Mouse (Mus musculus) hindbrain, embryonic 16.5 days (tissue): Measurements from ENCODE around the gene Olfr1328. TPM values are rescaled to one million over a fixed set of nuclear protein-coding genes. Genes with fewer than 3 reads are reported as not detected.
"Not testable (repeated sequence)": the region's sequence is repeated elsewhere in the genome, so short reads cannot be mapped to it uniquely, and the experiment has no call there.

Source experiments
- ATAC-seq: fragments of 200-750 bp; cut with Nextera tagmentation; 2 replicates; pipeline ENCODE4 v1.8.0; 2017; ENCODE audit warnings: moderate TSS enrichment, moderate library complexity
- H3K27ac ChIP-seq: fragments of 300-500 bp; sonication (generic); 2 replicates; pipeline ENCODE4 v1.5.1; 2014; ENCODE audit warnings: low read depth, mild to moderate bottlenecking, control low read depth, low read length, moderate library complexity
- H3K27me3 ChIP-seq: fragments of 300-500 bp; sonication (generic); replicated peaks from 2 replicates; pipeline ENCODE4 v1.6.1; 2014; ENCODE audit warnings: low read length; ENCODE audit not compliant: control insufficient read depth, insufficient read depth
- H3K36me3 ChIP-seq: fragments of 300-500 bp; sonication (generic); 2 replicates; pipeline ENCODE4 v1.6.1; 2014; ENCODE audit warnings: mild to moderate bottlenecking, low read length, moderate library complexity, mixed read lengths; ENCODE audit not compliant: control insufficient read depth, insufficient read depth
- H3K4me1 ChIP-seq: fragments of 300-500 bp; sonication (generic); 2 replicates; pipeline ENCODE4 v1.6.1; 2014; ENCODE audit warnings: low read depth, low read length; ENCODE audit not compliant: control insufficient read depth, insufficient read depth
- H3K4me2 ChIP-seq: fragments of 300-500 bp; sonication (generic); 2 replicates; pipeline ENCODE4 v1.6.1; 2014; ENCODE audit warnings: mild to moderate bottlenecking, low read length, control low read depth, moderate library complexity
- H3K4me3 ChIP-seq: fragments of 300-500 bp; sonication (generic); 2 replicates; pipeline ENCODE4 v1.5.1; 2014; ENCODE audit warnings: mild to moderate bottlenecking, low read length, control low read depth, moderate library complexity
- H3K9ac ChIP-seq: fragments of 300-500 bp; sonication (generic); 2 replicates; pipeline ENCODE4 v1.6.1; 2014; ENCODE audit warnings: low read depth, mild to moderate bottlenecking, control low read depth, low read length, moderate library complexity
- H3K9me3 ChIP-seq: fragments of 300-500 bp; sonication (generic); 2 replicates; pipeline ENCODE4 v1.6.1; 2014; ENCODE audit warnings: mild to moderate bottlenecking, low read length, moderate library complexity; ENCODE audit not compliant: control insufficient read depth
- WGBS: fragments of 180-500 bp; shearing (Covaris S2); extraction: QIAGEN DNeasy Blood & Tissue Kit; methylation state at CpG from one replicate; pipeline ENCODE4 v1.1.7; 2014; 5-methylcytosine and 5-hydroxymethylcytosine counted together
- polyA plus RNA-seq: library from polyadenylated mRNA; unstranded; fragments of >200 nt; fragmentation: Nextera tagmentation; extraction: Ambion mirVana; gene quantifications from 2 replicates; pipeline ENCODE4 v1.2.1, GENCODE M21; 2015

Gene Olfr1328
- polyA plus RNA-seq, result not detected in 2 replicates

- Histone ChIP-seq H3K9ac (no peak within 1 kb of the TSS), H3K27me3 (no peaks in the 10 kb centered on the region), H3K27ac (no peak within 1 kb of the TSS), H3K4me2 (no peak within 1 kb of the TSS), H3K36me3 (no peaks in the 10 kb centered on the region), H3K4me1 (no peaks in the 10 kb centered on the region), H3K9me3 (no peaks in the 10 kb centered on the region), H3K4me3 (no peak within 1 kb of the TSS)
- 92% methylated on average over 2 of the region's 2 CpGs for WGBS
- ATAC-seq, result no peak
These were observed at the start of gene Olfr1328 for GRCm38 (mm10) chr4:118938512-118938911. Olfr1328 (minus strand) TSS chr4:118938612.

- 90% methylated on average over 4 of the region's 4 CpGs for WGBS
- Histone ChIP-seq H3K27ac (no peak overlapping the region), H3K4me3 (no peak overlapping the region), H3K27me3 (no peaks in the 10 kb centered on the region), H3K4me2 (no peak overlapping the region), H3K9ac (no peak overlapping the region), H3K36me3 (no peaks in the 10 kb centered on the region), H3K4me1 (no peaks in the 10 kb centered on the region), H3K9me3 (no peaks in the 10 kb centered on the region)
- ATAC-seq, result no peak
These were observed 46.9 kb upstream of the Olfr1328 start for GRCm38 (mm10) chr4:118985291-118985690.

GRCm38 (mm10) chr4:118973281-118973680 lies 34.9 kb upstream of the Olfr1328 start:
- no peak overlapping the region for H3K9ac ChIP-seq
- no peaks in the 10 kb centered on the region for H3K4me1 ChIP-seq
- whole genome bisulfite sequencing, result 81% methylated on average over 2 of the region's 2 CpGs
- no peak overlapping the region for H3K27ac ChIP-seq
- H3K4me3 ChIP-seq, result no peak overlapping the region
- H3K27me3 ChIP-seq, result no peaks in the 10 kb centered on the region
- H3K36me3 ChIP-seq, result no peaks in the 10 kb centered on the region
- H3K4me2 ChIP-seq, result no peak overlapping the region
- peaks cover 6% of the 10 kb centered on the region; the same call in 1 of the 2 replicates for H3K9me3 ChIP-seq
- no peak for ATAC-seq

GRCm38 (mm10) chr4:118967711-118968110 lies 29.3 kb upstream of the Olfr1328 start:
- no peak overlapping the region for H3K4me3 ChIP-seq
- H3K27ac ChIP-seq, result no peak overlapping the region
- no peak overlapping the region for H3K4me2 ChIP-seq
- H3K27me3 ChIP-seq, result no peaks in the 10 kb centered on the region
- no peaks in the 10 kb centered on the region for H3K4me1 ChIP-seq
- H3K9me3 ChIP-seq, result no peaks in the 10 kb centered on the region
- H3K9ac ChIP-seq, result no peak overlapping the region
- WGBS, result 93% methylated on average over 15 of the region's 15 CpGs
- no peaks in the 10 kb centered on the region for H3K36me3 ChIP-seq
- ATAC-seq, result no peak

GRCm38 (mm10) chr4:118961141-118961628 lies 22.8 kb upstream of the Olfr1328 start, which contains the start of gene Lao1:
Lao1 (plus strand) TSS chr4:118961578.
- H3K4me1 ChIP-seq, result no peaks in the 10 kb centered on the region
- H3K9me3 ChIP-seq, result no peaks in the 10 kb centered on the region
- no peak within 1 kb of the TSS for H3K4me3 ChIP-seq
- 72% methylated on average over 2 of the region's 2 CpGs for WGBS
- H3K36me3 ChIP-seq, result no peaks in the 10 kb centered on the region
- H3K9ac ChIP-seq, result no peak within 1 kb of the TSS
- H3K4me2 ChIP-seq, result no peak within 1 kb of the TSS
- no peak for ATAC-seq
- no peak within 1 kb of the TSS for H3K27ac ChIP-seq
- no peaks in the 10 kb centered on the region for H3K27me3 ChIP-seq

GRCm38 (mm10) chr4:118958812-118959211 lies 20.4 kb upstream of the Olfr1328 start:
- WGBS, result 88% methylated on average over 7 of the region's 7 CpGs
- no peaks in the 10 kb centered on the region for H3K36me3 ChIP-seq
- no peak overlapping the region for H3K9ac ChIP-seq
- no peaks in the 10 kb centered on the region for H3K4me1 ChIP-seq
- H3K27ac ChIP-seq, result no peak overlapping the region
- H3K27me3 ChIP-seq, result no peaks in the 10 kb centered on the region; the same call in 1 of the 2 replicates
- no peak overlapping the region for H3K4me3 ChIP-seq
- no peak overlapping the region for H3K4me2 ChIP-seq
- no peak for ATAC-seq
- H3K9me3 ChIP-seq, result no peaks in the 10 kb centered on the region

- not testable (repeated sequence) for H3K27me3 ChIP-seq, H3K36me3 ChIP-seq, H3K4me2 ChIP-seq, H3K9me3 ChIP-seq, H3K4me3 ChIP-seq, H3K4me1 ChIP-seq, H3K9ac ChIP-seq, H3K27ac ChIP-seq, ATAC-seq
- WGBS, result 77% methylated on average over 3 of the region's 3 CpGs
These were observed 7.1 kb downstream of the Olfr1328 start for GRCm38 (mm10) chr4:118931326-118931725.

- not testable (repeated sequence) for ATAC-seq, H3K27ac ChIP-seq
- WGBS, result 61% methylated on average over 2 of the region's 2 CpGs
These were observed 21.0 kb downstream of the Olfr1328 start, which contains the start of gene Olfr1329 for GRCm38 (mm10) chr4:118917365-118917764. Olfr1329 (minus strand) TSS chr4:118917465.

GRCm38 (mm10) chr4:118901981-118902380 lies 36.4 kb downstream of the Olfr1328 start:
- Histone ChIP-seq H3K27me3 (no peaks in the 10 kb centered on the region), H3K9ac (no peak overlapping the region), H3K36me3 (no peaks in the 10 kb centered on the region), H3K4me2 (no peak overlapping the region), H3K27ac (no peak overlapping the region), H3K9me3 (no peaks in the 10 kb centered on the region), H3K4me1 (no peaks in the 10 kb centered on the region), H3K4me3 (no peak overlapping the region)
- ATAC-seq, result no peak
- 58% methylated on average over 2 of the region's 2 CpGs for WGBS

More at GRCm38 (mm10) chr4:118917365-118917764, 21.0 kb downstream of the Olfr1328 start, which contains the start of gene Olfr1329:
- not testable (repeated sequence) for H3K4me2 ChIP-seq, H3K36me3 ChIP-seq, H3K27me3 ChIP-seq, H3K4me1 ChIP-seq, H3K9me3 ChIP-seq, H3K4me3 ChIP-seq, H3K9ac ChIP-seq
